16 mouse cellular contexts compared by ENCODE assay signal in the genomic region with DNA sequence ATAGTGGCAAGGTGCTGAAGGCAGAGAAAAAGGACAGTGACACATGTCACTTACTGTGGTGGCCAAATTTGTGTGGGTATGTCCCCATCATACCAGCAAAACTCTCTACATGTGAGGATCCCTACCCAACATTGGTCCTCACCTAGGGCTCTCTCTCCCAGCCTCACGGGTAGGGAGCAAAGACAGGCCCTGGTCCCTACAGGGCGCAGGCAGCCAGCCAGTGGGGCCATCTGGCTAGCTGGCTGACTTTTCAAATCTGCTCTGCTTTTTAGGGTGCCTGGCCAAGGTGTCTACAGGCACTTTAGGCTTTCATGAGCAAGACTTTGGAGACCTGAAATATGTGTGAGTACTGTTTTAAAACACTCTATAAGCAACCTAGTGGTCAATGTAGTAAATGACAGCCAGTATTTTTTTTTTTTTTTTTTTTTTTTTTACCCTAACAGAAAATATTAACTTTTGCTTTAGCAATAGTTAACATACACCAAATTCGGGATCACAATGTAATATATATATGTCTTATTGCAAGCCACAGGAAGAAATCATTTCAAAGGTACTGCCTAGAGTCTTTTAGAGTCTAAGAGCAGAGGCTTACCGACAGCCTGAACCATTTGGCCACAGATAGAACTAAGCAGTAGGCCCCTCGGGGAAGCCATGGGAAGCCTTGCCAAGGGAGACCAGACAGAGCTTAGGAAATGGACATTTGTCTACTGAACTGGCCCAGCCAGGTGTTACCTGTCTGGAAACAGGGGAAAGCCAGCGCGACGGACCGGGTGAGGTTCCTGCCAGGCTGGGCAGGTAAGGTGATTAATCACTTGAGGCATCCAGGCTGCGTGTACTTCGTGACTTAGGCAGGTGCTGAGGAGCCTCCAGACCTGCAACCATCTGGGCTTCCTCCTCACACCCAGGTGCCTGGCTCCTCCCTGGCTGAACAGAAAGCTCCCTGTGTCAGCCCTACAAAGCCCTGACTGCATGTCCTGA. TPM values are rescaled to one million over a fixed set of nuclear protein-coding genes. Genes with fewer than 3 reads are reported as not detected.
DNase-seq lines count a peak whose midpoint lies in the region; ATAC-seq and TF ChIP-seq lines count a peak whose summit lies in the region.
"Had no signal": no experiment of that assay in that cellular context is flagged by ENCODE, and none has a peak within 500 bp of the region (broad histone marks: within the 10 kb centered on the region; RNA-seq: fewer than 3 reads in every experiment).

No protein-coding gene starts in this region.

- H3K36me3 ChIP-seq in hindbrain, embryonic 16.5 days (ENCODE audit: control insufficient read depth, insufficient read depth, low read length): peaks cover 8% of the 10 kb centered on the region; the same call in 1 of the 2 replicates
- H3K36me3 ChIP-seq in hindbrain, embryonic 14.5 days (replicated peaks; ENCODE audit: control insufficient read depth, insufficient read depth): peaks cover 19% of the 10 kb centered on the region
- peaks cover 0 to 49% of the 10 kb centered on the region in 2 experiments for H3K36me3 ChIP-seq in CH12.LX (replicated peaks in 1 of 2; ENCODE audit: control insufficient read depth in 1 of 2, insufficient read depth in 1 of 2, low read length in 1 of 2)
- H3K36me3 ChIP-seq in intestine, embryonic 15.5 days: 0 out of 2 replicates have a peak, but pooled peaks cover 5% of the 10 kb centered on the region

- in situ Hi-C loops in CH12.LX (cut with MboI; ENCODE audit: low pct_ligation_motif_present, low pct_unique_long_range_greater_than_20kb, low sequenced_read_pairs): no loop called here

- no peak for DNase-seq in hindbrain, embryonic 14.5 days (ENCODE audit: low spot score)
- no peak for DNase-seq in CH12.LX (ENCODE audit: extremely low read depth)
- peak; percentile 78 for DNase-seq in cerebellum, adult 8-10 months
- DNase-seq in urinary bladder, postnatal 10 days (ENCODE audit: low spot score): no peak
- no peak for DNase-seq in urinary bladder, postnatal 25 days (ENCODE audit: low spot score)
- no peak for DNase-seq in layer of hippocampus, adult 9-10 months (ENCODE audit: low spot score)
- DNase-seq: adrenal gland, postnatal 10 days; heart, postnatal 14 days; kidney, adult 11 months; liver, embryonic 13.5 days; lung, postnatal 14 days; thymus, adult 18-20 months had no signal

- no peak overlapping the region for H3K4me2 ChIP-seq in hindbrain, embryonic 16.5 days (ENCODE audit: low read length)
- H3K4me2 ChIP-seq in hindbrain, embryonic 14.5 days (replicated peaks): no peak overlapping the region
- H3K4me2 ChIP-seq in CH12.LX (ENCODE audit: insufficient read depth, low read depth, poor library complexity, severe bottlenecking): no peak overlapping the region
- no peak overlapping the region for H3K4me2 ChIP-seq in intestine, embryonic 15.5 days (replicated peaks)
- H3K4me2 ChIP-seq: liver, embryonic 13.5 days had no signal

- TF ChIP-seq EP300 in CH12.LX (IDR thresholded peaks at IDR 0.05; ENCODE audit: low read length): no peak

- H3K9ac ChIP-seq in hindbrain, embryonic 16.5 days (ENCODE audit: low read depth, low read length): no peak overlapping the region
- no peak overlapping the region for H3K9ac ChIP-seq in hindbrain, embryonic 14.5 days
- no peak overlapping the region for H3K9ac ChIP-seq in CH12.LX (ENCODE audit: insufficient read depth, low read depth)
- H3K9ac ChIP-seq in intestine, embryonic 15.5 days: no peak overlapping the region
- H3K9ac ChIP-seq: liver, embryonic 13.5 days had no signal

- TF ChIP-seq RAD21 in CH12.LX (IDR thresholded peaks at IDR 0.05; ENCODE audit: low read depth, low read length): no peak

- WGBS in hindbrain, embryonic 16.5 days: 78% methylated on average over 11 of the region's 11 CpGs
- 84% methylated on average over 11 of the region's 11 CpGs for WGBS in hindbrain, embryonic 14.5 days
- 71% methylated on average over 11 of the region's 11 CpGs for WGBS in intestine, embryonic 15.5 days

- dilution Hi-C loops in CH12.LX (cut with MboI; ENCODE audit: extremely low pct_ligation_motif_present, extremely low pct_unique_long_range_greater_than_20kb, low sequenced_read_pairs): no loop called here

- no peak overlapping the region for H3K4me3 ChIP-seq in hindbrain, embryonic 16.5 days (ENCODE audit: low read length)
- H3K4me3 ChIP-seq in hindbrain, embryonic 14.5 days (replicated peaks; ENCODE audit: low read length): no peak overlapping the region
- no peak overlapping the region for H3K4me3 ChIP-seq in CH12.LX (replicated peaks in 1 of 3; ENCODE audit: low read depth in 2 of 3, low read length in 2 of 3, poor library complexity in 1 of 3)
- no peak overlapping the region for H3K4me3 ChIP-seq in intestine, embryonic 15.5 days (replicated peaks)
- H3K4me3 ChIP-seq: liver, embryonic 13.5 days had no signal

- no peaks in the 10 kb centered on the region for H3K79me2 ChIP-seq in CH12.LX (replicated peaks; ENCODE audit: control insufficient read depth, extremely low read depth, insufficient read depth, poor library complexity, severe bottlenecking)

- H3K27ac ChIP-seq in hindbrain, embryonic 16.5 days (ENCODE audit: low read depth, low read length): no peak overlapping the region
- no peak overlapping the region for H3K27ac ChIP-seq in hindbrain, embryonic 14.5 days
- no peak overlapping the region for H3K27ac ChIP-seq in CH12.LX (ENCODE audit: insufficient read depth, low read depth)
- no peak overlapping the region for H3K27ac ChIP-seq in intestine, embryonic 15.5 days
- H3K27ac ChIP-seq: liver, embryonic 13.5 days had no signal

- no peaks in the 10 kb centered on the region; the same call in 1 of the 2 replicates for H3K4me1 ChIP-seq in hindbrain, embryonic 16.5 days (ENCODE audit: control insufficient read depth, insufficient read depth, low read depth, low read length)
- no peaks in the 10 kb centered on the region for H3K4me1 ChIP-seq in hindbrain, embryonic 14.5 days (replicated peaks; ENCODE audit: control insufficient read depth, insufficient read depth, low read length)
- no peaks in the 10 kb centered on the region for H3K4me1 ChIP-seq in CH12.LX (ENCODE audit: control insufficient read depth in 1 of 2, insufficient read depth in 2 of 2)
- no peaks in the 10 kb centered on the region; the same call in 1 of the 2 replicates for H3K4me1 ChIP-seq in intestine, embryonic 15.5 days (replicated peaks)

- peak; percentile 21; the same call in 1 of the 2 replicates for ATAC-seq in hindbrain, embryonic 16.5 days
- no peak for ATAC-seq in hindbrain, embryonic 14.5 days (ENCODE audit: low FRiP score)
- ATAC-seq in intestine, embryonic 15.5 days: peak; percentile 83

- no peak for TF ChIP-seq POLR2A in CH12.LX (IDR thresholded peaks at IDR 0.05; ENCODE audit: low read depth, low read length)

- H3K9me3 ChIP-seq in hindbrain, embryonic 16.5 days (ENCODE audit: control insufficient read depth, low read length): no peaks in the 10 kb centered on the region
- no peaks in the 10 kb centered on the region for H3K9me3 ChIP-seq in hindbrain, embryonic 14.5 days (ENCODE audit: control insufficient read depth, low read length)
- peaks cover 5% of the 10 kb centered on the region for H3K9me3 ChIP-seq in CH12.LX (replicated peaks; ENCODE audit: low read length)
- H3K9me3 ChIP-seq in intestine, embryonic 15.5 days: no peaks in the 10 kb centered on the region
- H3K9me3 ChIP-seq: liver, embryonic 13.5 days had no signal

- no peaks in the 10 kb centered on the region for H3K27me3 ChIP-seq in hindbrain, embryonic 16.5 days (replicated peaks; ENCODE audit: control insufficient read depth, insufficient read depth, low read length)
- no peaks in the 10 kb centered on the region for H3K27me3 ChIP-seq in hindbrain, embryonic 14.5 days (ENCODE audit: control insufficient read depth, insufficient read depth, low read length)
- no peaks in the 10 kb centered on the region for H3K27me3 ChIP-seq in CH12.LX (replicated peaks)
- no peaks in the 10 kb centered on the region for H3K27me3 ChIP-seq in intestine, embryonic 15.5 days (replicated peaks)
- H3K27me3 ChIP-seq: liver, embryonic 13.5 days had no signal

- peak in 1 of 2 experiments; percentile 19; a peak in 1 of 4 replicates for TF ChIP-seq CTCF in CH12.LX (conservative IDR thresholded peaks at IDR 0.05 in 1 of 2, IDR thresholded peaks at IDR 0.05 in 1 of 2; ENCODE audit: low read depth in 2 of 2, low read length in 2 of 2)

TF ChIP-seq in CH12.LX, 34 proteins besides CTCF, POLR2A, EP300 and RAD21:
- peak; percentile 92 for TF ChIP-seq ZNF384 (IDR thresholded peaks at IDR 0.05; ENCODE audit: low read depth, low read length)
- TF ChIP-seq PAX5 (IDR thresholded peaks at IDR 0.05; ENCODE audit: low read length): no peak

RNA-seq across cellular contexts. Expression of gene Qsox1, which starts 11.4 kb away (rescaled TPM):
- 25.0 and 26.7 TPM in 2 replicates for polyA plus RNA-seq in hindbrain, embryonic 16.5 days (2015; fragmentation: Nextera tagmentation; extraction: Ambion mirVana)
- polyA plus RNA-seq in hindbrain, embryonic 14.5 days (2014; fragmentation: Nextera tagmentation; extraction: Ambion mirVana): 10.0 and 12.0 TPM in 2 replicates
- total RNA-seq in CH12.LX (2012; rRNA removed): 11.9 and 13.7 TPM in 2 replicates
- 7.9 and 8.6 TPM in 2 replicates for total RNA-seq in CH12.LX (2014; rRNA removed)
- 11.6 and 12.5 TPM in 2 replicates for polyA plus RNA-seq in CH12.LX (2012; ENCODE audit: insufficient read length, low read depth)
- polyA plus RNA-seq in intestine, embryonic 15.5 days (2015; fragmentation: Nextera tagmentation; extraction: Ambion mirVana): 40.3 and 49.1 TPM in 2 replicates

RNA-seq across cellular contexts. Expression of gene Lhx4, which starts 49.8 kb away (rescaled TPM):
- 1.7 and 2.3 TPM in 2 replicates for polyA plus RNA-seq in hindbrain, embryonic 16.5 days (2015; fragmentation: Nextera tagmentation; extraction: Ambion mirVana)
- 3.4 TPM in 2 replicates for polyA plus RNA-seq in hindbrain, embryonic 14.5 days (2014; fragmentation: Nextera tagmentation; extraction: Ambion mirVana)
- total RNA-seq in CH12.LX (2012; rRNA removed) (not detected in 2 replicates), CH12.LX (2014; rRNA removed) (not detected in 2 replicates)
- polyA plus RNA-seq in CH12.LX (2012; ENCODE audit: insufficient read length, low read depth): not detected in 2 replicates
- not detected in 2 replicates for polyA plus RNA-seq in intestine, embryonic 15.5 days (2015; fragmentation: Nextera tagmentation; extraction: Ambion mirVana)
- total RNA-seq: adrenal gland, postnatal 10 days; heart, postnatal 14 days; left cerebral cortex, postnatal 25 days had no signal
- polyA plus RNA-seq: large intestine, adult 2 months; liver, embryonic 13.5 days had no signal
